Mouse (Mus musculus) cerebellum, postnatal 25 days (tissue): ENCODE data around the gene Nxn.
A peak's percentile ranks its signal among the peaks of the same experiment; 100 is the strongest.

Source experiments
- DNase-seq, 2 experiments: peaks; one replicate each; pipeline ENCODE4 v3.0.0; 2021; ENCODE audit warnings: mixed read lengths in 2 of 2

Nxn gene

GRCm38 (mm10) chr11:76328522-76329290, 70.2 kb downstream of the Nxn start:
- DNase-seq: no peak

GRCm38 (mm10) chr11:76328084-76328483, 70.9 kb downstream of the Nxn start:
- DNase-seq: no peak

GRCm38 (mm10) chr11:76326672-76327071, 72.3 kb downstream of the Nxn start:
- DNase-seq: no peak

- DNase-seq: no peak
These were observed 72.9 kb downstream of the Nxn start for GRCm38 (mm10) chr11:76326051-76326450.

- DNase-seq: no peak
These were observed 74.1 kb downstream of the Nxn start for GRCm38 (mm10) chr11:76324801-76325200.

- DNase-seq: no peak
These were observed 74.7 kb downstream of the Nxn start for GRCm38 (mm10) chr11:76324207-76324606.

GRCm38 (mm10) chr11:76322939-76323338, 76.0 kb downstream of the Nxn start:
- peak; percentile 60 to 72 for DNase-seq

GRCm38 (mm10) chr11:76322081-76322480, 76.9 kb downstream of the Nxn start:
- no peak for DNase-seq

- no peak for DNase-seq
These were observed 78.5 kb downstream of the Nxn start for GRCm38 (mm10) chr11:76320475-76320874.

- DNase-seq: no peak
These were observed 79.1 kb downstream of the Nxn start for GRCm38 (mm10) chr11:76319714-76320435.

GRCm38 (mm10) chr11:76317904-76318303, 81.0 kb downstream of the Nxn start:
- DNase-seq: no peak

- DNase-seq: no peak
These were observed 83.0 kb downstream of the Nxn start for GRCm38 (mm10) chr11:76315785-76316444.

- DNase-seq: no peak
These were observed 84.2 kb downstream of the Nxn start for GRCm38 (mm10) chr11:76314741-76315140.

- DNase-seq: no peak
These were observed 84.8 kb downstream of the Nxn start for GRCm38 (mm10) chr11:76314140-76314539.

GRCm38 (mm10) chr11:76312805-76313204, 86.1 kb downstream of the Nxn start:
- no peak for DNase-seq

- no peak for DNase-seq
These were observed 87.5 kb downstream of the Nxn start for GRCm38 (mm10) chr11:76311224-76312000.

GRCm38 (mm10) chr11:76309868-76310267, 89.1 kb downstream of the Nxn start:
- peak; percentile 52 to 58 for DNase-seq

GRCm38 (mm10) chr11:76309072-76309471, 89.9 kb downstream of the Nxn start:
- no peak for DNase-seq

- no peak for DNase-seq
These were observed 92.2 kb downstream of the Nxn start for GRCm38 (mm10) chr11:76306769-76307168.

GRCm38 (mm10) chr11:76305571-76305970, 93.4 kb downstream of the Nxn start:
- DNase-seq: no peak

GRCm38 (mm10) chr11:76303368-76303767, 95.6 kb downstream of the Nxn start:
- DNase-seq: no peak

- no peak for DNase-seq
These were observed 98.1 kb downstream of the Nxn start for GRCm38 (mm10) chr11:76300862-76301261.

GRCm38 (mm10) chr11:76298457-76299000, 100.4 kb downstream of the Nxn start:
- DNase-seq: no peak
